ENCODE assay signal across 20 mouse cellular contexts in the genomic region with DNA sequence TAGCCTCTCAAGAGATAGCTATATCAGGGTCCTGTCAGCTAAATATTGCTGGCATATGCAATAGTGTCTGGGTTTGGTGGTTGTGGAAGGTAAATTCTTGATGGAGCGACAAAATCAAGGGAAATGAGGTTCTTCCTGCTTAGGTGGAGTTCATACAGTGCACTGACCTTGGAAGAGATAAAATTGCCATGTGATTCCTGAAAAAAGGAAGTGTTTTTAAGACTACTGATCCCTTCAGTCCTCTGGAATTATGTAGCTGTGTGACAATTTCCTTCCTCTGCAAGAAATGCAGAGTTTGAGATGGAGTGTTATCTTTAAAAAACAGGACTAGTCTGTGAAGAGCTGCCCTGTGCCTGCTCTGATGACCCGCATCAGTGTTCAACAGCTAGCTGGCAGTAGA.
DNase-seq lines count a peak whose midpoint lies in the region; ATAC-seq and TF ChIP-seq lines count a peak whose summit lies in the region.
"Had no signal": no experiment of that assay in that cellular context is flagged by ENCODE, and none has a peak within 500 bp of the region (broad histone marks: within the 10 kb centered on the region; RNA-seq: fewer than 3 reads in every experiment).

No protein-coding gene starts in this region.

- H3K9ac ChIP-seq in heart, embryonic 15.5 days: no peak overlapping the region
- H3K9ac ChIP-seq in liver, embryonic 11.5 days (ENCODE audit: low read depth, low read length): no peak overlapping the region
- no peak overlapping the region for H3K9ac ChIP-seq in lung, postnatal 0 days (replicated peaks; ENCODE audit: low read depth)
- H3K9ac ChIP-seq: embryonic facial prominence, embryonic 12.5 days; forebrain, embryonic 15.5 days had no signal

- H3K4me1 ChIP-seq in heart, embryonic 15.5 days (replicated peaks): no peaks in the 10 kb centered on the region
- no peaks in the 10 kb centered on the region for H3K4me1 ChIP-seq in heart, embryonic 10.5 days
- no peaks in the 10 kb centered on the region for H3K4me1 ChIP-seq in liver, embryonic 11.5 days (replicated peaks; ENCODE audit: control insufficient read depth, insufficient read depth, low read length)
- H3K4me1 ChIP-seq in lung, postnatal 0 days (ENCODE audit: insufficient read depth, low read depth, low read length): no peaks in the 10 kb centered on the region
- no peaks in the 10 kb centered on the region; the same call in 1 of the 2 replicates for H3K4me1 ChIP-seq in lung, adult 2 months (ENCODE audit: control insufficient read depth, insufficient read depth, low read length)
- H3K4me1 ChIP-seq: embryonic facial prominence, embryonic 12.5 days; forebrain, embryonic 15.5 days had no signal

- no peak for TF ChIP-seq POLR2A in lung, adult 2 months (IDR thresholded peaks at IDR 0.05; ENCODE audit: borderline replicate concordance, extremely low read depth, low read depth, low read length)

- no peak for DNase-seq in heart, embryonic 10.5 days (ENCODE audit: low spot score)
- DNase-seq in liver, embryonic 11.5 days (ENCODE audit: low spot score): no peak
- no peak for DNase-seq in liver
- no peak for DNase-seq in lung, postnatal 0 days (ENCODE audit: low spot score)
- DNase-seq in lung, adult 2 months: no peak
- no peak for DNase-seq in urinary bladder, postnatal 25 days (ENCODE audit: low spot score)
- DNase-seq: adrenal gland, postnatal 14 days; cerebellum, adult 11-12 months; cerebellum, adult 9-10 months; cerebellum, postnatal 25 days; gastrocnemius, postnatal 36 days; heart, postnatal 36 days had no signal

- WGBS in heart, embryonic 15.5 days: 77% methylated on average over 2 of the region's 2 CpGs
- 63% methylated on average over 2 of the region's 2 CpGs for WGBS in heart, embryonic 10.5 days
- 63% methylated on average over 2 of the region's 2 CpGs for WGBS in liver, embryonic 11.5 days
- WGBS in lung, postnatal 0 days: 66% methylated on average over 2 of the region's 2 CpGs
- 60% methylated on average over 2 of the region's 2 CpGs for WGBS in lung, adult 2 months

- H3K4me3 ChIP-seq in heart, embryonic 15.5 days: no peak overlapping the region
- H3K4me3 ChIP-seq in heart, embryonic 10.5 days: no peak overlapping the region
- H3K4me3 ChIP-seq in liver, embryonic 11.5 days (ENCODE audit: low read depth, low read length): no peak overlapping the region
- no peak overlapping the region for H3K4me3 ChIP-seq in lung, postnatal 0 days (ENCODE audit: low read depth, low read length)
- H3K4me3 ChIP-seq in lung, adult 2 months (replicated peaks; ENCODE audit: extremely low read depth, low read depth, low read length): no peak overlapping the region
- H3K4me3 ChIP-seq: embryonic facial prominence, embryonic 12.5 days; forebrain, embryonic 15.5 days had no signal

- no peak for ATAC-seq in heart, embryonic 15.5 days (replicated peaks; ENCODE audit: insufficient number of reproducible peaks, insufficient read depth, low FRiP score, low read depth)
- peak; percentile 47 for ATAC-seq in liver, embryonic 11.5 days (replicated peaks; ENCODE audit: low FRiP score)
- ATAC-seq in lung, postnatal 0 days: no peak
- ATAC-seq: activated CD4-positive, CD25-positive, alpha-beta regulatory T cell, adult 4 months; forebrain, embryonic 15.5 days; hindbrain, embryonic 16.5 days; Patski had no signal

- 0 out of 2 replicates have a peak overlapping the region, but pooled peaks have one; percentile 16 for H3K27ac ChIP-seq in heart, embryonic 15.5 days
- H3K27ac ChIP-seq in heart, embryonic 10.5 days: no peak overlapping the region
- no peak overlapping the region for H3K27ac ChIP-seq in liver, embryonic 11.5 days (ENCODE audit: low read depth, low read length)
- H3K27ac ChIP-seq in lung, postnatal 0 days (ENCODE audit: low read length): no peak overlapping the region
- H3K27ac ChIP-seq: embryonic facial prominence, embryonic 12.5 days; forebrain, embryonic 15.5 days had no signal

- no peaks in the 10 kb centered on the region for H3K27me3 ChIP-seq in heart, embryonic 15.5 days
- no peaks in the 10 kb centered on the region for H3K27me3 ChIP-seq in heart, embryonic 10.5 days (ENCODE audit: insufficient read depth, poor library complexity, severe bottlenecking)
- no peaks in the 10 kb centered on the region for H3K27me3 ChIP-seq in liver, embryonic 11.5 days (replicated peaks; ENCODE audit: control insufficient read depth, insufficient read depth, low read length)
- H3K27me3 ChIP-seq in lung, postnatal 0 days (replicated peaks; ENCODE audit: insufficient read depth, low read length): no peaks in the 10 kb centered on the region
- H3K27me3 ChIP-seq: CH12.LX; embryonic facial prominence, embryonic 12.5 days; forebrain, embryonic 15.5 days; Patski had no signal

- no peak overlapping the region for H3K4me2 ChIP-seq in heart, embryonic 15.5 days
- H3K4me2 ChIP-seq in liver, embryonic 11.5 days: no peak overlapping the region
- H3K4me2 ChIP-seq in lung, postnatal 0 days (replicated peaks; ENCODE audit: low read depth, low read length): no peak overlapping the region
- H3K4me2 ChIP-seq: embryonic facial prominence, embryonic 12.5 days; forebrain, embryonic 15.5 days; heart, embryonic 11.5 days had no signal

- 0 out of 2 replicates have a peak, but pooled peaks have one; percentile 22 for TF ChIP-seq EP300 in lung, postnatal 0 days (IDR thresholded peaks at IDR 0.05)

- TF ChIP-seq CTCF in lung, postnatal 0 days (IDR thresholded peaks at IDR 0.05): no peak
- TF ChIP-seq CTCF in lung, adult 2 months (IDR thresholded peaks at IDR 0.05; ENCODE audit: insufficient read depth, low read length): no peak

- no peaks in the 10 kb centered on the region for H3K9me3 ChIP-seq in heart, embryonic 15.5 days (replicated peaks)
- H3K9me3 ChIP-seq in heart, embryonic 10.5 days: no peaks in the 10 kb centered on the region
- no peaks in the 10 kb centered on the region for H3K9me3 ChIP-seq in liver, embryonic 11.5 days (ENCODE audit: control insufficient read depth, low read length)
- no peaks in the 10 kb centered on the region for H3K9me3 ChIP-seq in lung, postnatal 0 days (ENCODE audit: low read length)
- H3K9me3 ChIP-seq: embryonic facial prominence, embryonic 12.5 days; forebrain, embryonic 15.5 days had no signal

- no peaks in the 10 kb centered on the region for H3K36me3 ChIP-seq in heart, embryonic 15.5 days
- no peaks in the 10 kb centered on the region for H3K36me3 ChIP-seq in heart, embryonic 10.5 days
- no peaks in the 10 kb centered on the region for H3K36me3 ChIP-seq in liver, embryonic 11.5 days (ENCODE audit: control insufficient read depth, insufficient read depth, low read length)
- H3K36me3 ChIP-seq in lung, postnatal 0 days (ENCODE audit: insufficient read depth, low read length): no peaks in the 10 kb centered on the region
- H3K36me3 ChIP-seq: embryonic facial prominence, embryonic 12.5 days; forebrain, embryonic 15.5 days had no signal
